In genomic region chr1:118460716-118461115, GRCm38 (mm10) we compare ENCODE assay signal across 22 mouse cellular contexts.
DNase-seq lines count a peak whose midpoint lies in the region; ATAC-seq and TF ChIP-seq lines count a peak whose summit lies in the region.
"Had no signal": no experiment of that assay in that cellular context is flagged by ENCODE, and none has a peak within 500 bp of the region (broad histone marks: within the 10 kb centered on the region; RNA-seq: fewer than 3 reads in every experiment).

No protein-coding gene starts in this region.

- no peak for TF ChIP-seq POLR2A in cerebellum, adult 2 months (IDR thresholded peaks at IDR 0.05; ENCODE audit: borderline replicate concordance, insufficient read depth, low read length)

- WGBS in cerebellum, adult 2 months: 93% methylated on average over 5 of the region's 5 CpGs
- 79% methylated on average over 5 of the region's 5 CpGs for WGBS in liver, embryonic 12.5 days (ENCODE audit: insufficient replicate concordance)
- WGBS in liver, embryonic 11.5 days: 87% methylated on average over 5 of the region's 5 CpGs

- 0 out of 2 replicates have a peak overlapping the region, but pooled peaks have one; percentile 9 for H3K9ac ChIP-seq in liver, embryonic 12.5 days
- no peak overlapping the region for H3K9ac ChIP-seq in liver, embryonic 11.5 days (ENCODE audit: low read depth, low read length)
- H3K9ac ChIP-seq: embryonic facial prominence, embryonic 12.5 days; forebrain, embryonic 13.5 days; forebrain, embryonic 15.5 days; forebrain, postnatal 0 days had no signal

- TF ChIP-seq CTCF in cerebellum, adult 2 months (IDR thresholded peaks at IDR 0.05; ENCODE audit: borderline replicate concordance, insufficient read depth, low read depth, low read length): no peak

- peaks cover 47% of the 10 kb centered on the region for H3K36me3 ChIP-seq in liver, embryonic 12.5 days
- H3K36me3 ChIP-seq in liver, embryonic 11.5 days (ENCODE audit: control insufficient read depth, insufficient read depth, low read length): peaks cover 14% of the 10 kb centered on the region

- no peak for ATAC-seq in liver, embryonic 12.5 days
- ATAC-seq in liver, embryonic 11.5 days (replicated peaks; ENCODE audit: low FRiP score): no peak
- ATAC-seq: activated CD4-positive, CD25-positive, alpha-beta regulatory T cell, adult 4 months; CD4-positive, CD25-positive, alpha-beta regulatory T cell, adult 4 months; forebrain, embryonic 13.5 days; forebrain, embryonic 15.5 days; forebrain, postnatal 0 days; Patski had no signal

- no peak overlapping the region for H3K4me3 ChIP-seq in cerebellum, adult 2 months (replicated peaks; ENCODE audit: insufficient read depth, low read depth, low read length)
- H3K4me3 ChIP-seq in liver, embryonic 12.5 days: no peak overlapping the region
- no peak overlapping the region for H3K4me3 ChIP-seq in liver, embryonic 11.5 days (ENCODE audit: low read depth, low read length)
- H3K4me3 ChIP-seq: embryonic facial prominence, embryonic 10.5 days; embryonic facial prominence, embryonic 12.5 days; forebrain, embryonic 13.5 days had no signal

- H3K9me3 ChIP-seq in liver, embryonic 12.5 days (replicated peaks): no peaks in the 10 kb centered on the region
- no peaks in the 10 kb centered on the region for H3K9me3 ChIP-seq in liver, embryonic 11.5 days (ENCODE audit: control insufficient read depth, low read length)
- H3K9me3 ChIP-seq: embryonic facial prominence, embryonic 10.5 days; embryonic facial prominence, embryonic 12.5 days; forebrain, embryonic 13.5 days; forebrain, embryonic 15.5 days; G1E had no signal

- no peak overlapping the region for H3K4me2 ChIP-seq in liver, embryonic 12.5 days
- H3K4me2 ChIP-seq in liver, embryonic 11.5 days: no peak overlapping the region
- H3K4me2 ChIP-seq: embryonic facial prominence, embryonic 12.5 days; forebrain, embryonic 15.5 days had no signal

- no peaks in the 10 kb centered on the region for H3K27me3 ChIP-seq in cerebellum, adult 2 months (ENCODE audit: control insufficient read depth, insufficient read depth, low read length)
- H3K27me3 ChIP-seq in liver, embryonic 12.5 days (replicated peaks): no peaks in the 10 kb centered on the region
- no peaks in the 10 kb centered on the region for H3K27me3 ChIP-seq in liver, embryonic 11.5 days (replicated peaks; ENCODE audit: control insufficient read depth, insufficient read depth, low read length)
- H3K27me3 ChIP-seq: CH12.LX; embryonic facial prominence, embryonic 12.5 days; forebrain, embryonic 13.5 days; forebrain, embryonic 15.5 days; Patski had no signal

- peak; percentile 45 for DNase-seq in cerebellum, adult 11-12 months
- no peak for DNase-seq in cerebellum, postnatal 10 days
- peak; percentile 53 for DNase-seq in cerebellum, adult 9-11 months
- DNase-seq in cerebellum, adult 2 months: no peak
- no peak for DNase-seq in liver, embryonic 11.5 days (ENCODE audit: low spot score)
- DNase-seq: adrenal gland, adult 8-10 months; adrenal gland, postnatal 14 days; adrenal gland, postnatal 36 days; B cell, adult 2 months; cerebellum, adult 18-20 months; cerebellum, postnatal 14 days; forebrain, postnatal 0 days had no signal

- H3K4me1 ChIP-seq in cerebellum, adult 2 months (ENCODE audit: control insufficient read depth, insufficient read depth, low read length): peaks cover 9% of the 10 kb centered on the region
- peaks cover 45% of the 10 kb centered on the region for H3K4me1 ChIP-seq in liver, embryonic 12.5 days
- peaks cover 24% of the 10 kb centered on the region for H3K4me1 ChIP-seq in liver, embryonic 11.5 days (replicated peaks; ENCODE audit: control insufficient read depth, insufficient read depth, low read length)

- no peak overlapping the region for H3K27ac ChIP-seq in cerebellum, adult 2 months (ENCODE audit: insufficient read depth, low read length)
- H3K27ac ChIP-seq in liver, embryonic 12.5 days: no peak overlapping the region
- no peak overlapping the region for H3K27ac ChIP-seq in liver, embryonic 11.5 days (ENCODE audit: low read depth, low read length)
- H3K27ac ChIP-seq: embryonic facial prominence, embryonic 10.5 days; embryonic facial prominence, embryonic 12.5 days; forebrain, embryonic 13.5 days; forebrain, embryonic 15.5 days had no signal

Comparison
In these comparisons a context has a peak if more than half of its experiments do, and no peak if none do; other contexts are left out.
1. DNase-seq: peak in cerebellum, adult 11-12 months (single experiment) and cerebellum, adult 9-11 months (single experiment); none in cerebellum, postnatal 10 days (0 of 2), cerebellum, adult 2 months (0 of 2) and liver, embryonic 11.5 days (single experiment).